ENCODE assay signal across 8 mouse cellular contexts in the genomic region with DNA sequence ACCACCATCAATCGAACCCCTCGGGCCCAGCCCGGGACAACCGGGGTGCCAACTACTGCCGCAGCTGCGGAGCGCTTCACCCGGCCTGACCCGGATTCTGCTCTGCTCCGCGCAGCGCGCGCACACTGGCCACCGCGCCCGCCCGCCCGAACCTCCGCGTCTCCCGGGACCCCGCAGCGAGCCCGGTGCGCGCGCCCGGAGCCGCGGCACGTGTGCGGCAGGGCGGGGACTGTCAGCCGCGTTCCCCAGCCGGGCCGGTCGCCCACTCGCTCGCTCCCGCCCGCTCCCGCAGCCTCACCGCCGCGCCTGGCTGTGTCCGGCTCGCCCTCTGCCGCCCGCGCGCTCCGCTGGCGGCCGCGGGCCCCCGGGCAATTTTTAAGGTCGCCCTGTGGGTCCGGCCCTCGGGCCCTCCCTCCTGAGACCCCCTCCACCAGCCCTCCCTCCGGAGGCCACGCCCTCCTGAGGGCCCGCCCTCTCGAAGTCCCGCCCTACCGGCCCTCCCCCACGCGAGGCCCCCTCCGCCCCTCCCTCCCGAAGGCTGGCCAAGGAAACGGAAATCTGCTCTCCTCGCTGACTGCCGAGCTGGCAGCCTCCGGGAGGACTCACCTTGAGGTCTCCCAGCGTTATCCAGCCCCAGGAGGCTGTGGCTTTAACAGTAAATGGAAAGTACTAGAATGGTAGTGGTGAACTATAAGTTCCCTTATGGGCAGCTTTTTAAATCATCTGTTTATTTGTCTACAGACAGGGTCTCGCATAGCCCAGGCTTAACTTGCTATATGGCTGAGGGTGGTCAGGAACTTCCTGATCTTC. TPM values are rescaled to one million over a fixed set of nuclear protein-coding genes. Genes with fewer than 3 reads are reported as not detected.
DNase-seq lines count a peak whose midpoint lies in the region; ATAC-seq and TF ChIP-seq lines count a peak whose summit lies in the region.

Gene Slc25a15 (minus strand): TSS at position 456 of the 810 bp plus-strand sequence.

- no peak for TF ChIP-seq CTCF in gastrocnemius, adult 2 months (IDR thresholded peaks at IDR 0.05)

- ATAC-seq in activated CD4-positive, CD25-positive, alpha-beta regulatory T cell, adult 4 months: peak; percentile 84
- ATAC-seq in common myeloid progenitor, adult 5-6 weeks (replicated peaks; ENCODE audit: low read depth, poor library complexity, severe bottlenecking): peak; percentile 92
- ATAC-seq in megakaryocyte-erythroid progenitor cell, adult 5-6 weeks (replicated peaks; ENCODE audit: low FRiP score, low TSS enrichment, poor library complexity, severe bottlenecking): peak; percentile 81

- H3K4me3 ChIP-seq in gastrocnemius, adult 2 months: peak within 1 kb of the TSS; percentile 96

- peak within 1 kb of the TSS; percentile 95 for H3K27ac ChIP-seq in gastrocnemius, adult 2 months

- peak; percentile 96 for DNase-seq in gastrocnemius, adult 2 months
- DNase-seq in hindlimb bud, embryonic 11.5 days (ENCODE audit: extremely low spot score, low read depth, low spot score): peak; percentile 61
- peak; percentile 73 to 94 for DNase-seq in left cerebral cortex, postnatal 10 days (ENCODE audit: extremely low spot score in 1 of 2, low spot score in 2 of 2)
- peak; percentile 90 for DNase-seq in right cerebral cortex, postnatal 25 days
- DNase-seq in urinary bladder, postnatal 4 days (ENCODE audit: low spot score in 2 of 2): peak; percentile 89 to 90

- intact Hi-C loops in gastrocnemius, adult 2 months (cut with DNase I): loop anchor here (1.0 kb wide), 1 partner anchor 13 kb away; the partner anchor contains the start of gene Mrps31
- intact Hi-C loops in left cerebral cortex, postnatal 10 days (cut with DNase I): loop anchor here (5.0 kb wide), 1 partner anchor 206 kb away; the partner anchor contains the start of gene Vps36

RNA-seq across cellular contexts. Expression of gene Slc25a15, which starts in this region (rescaled TPM):
- polyA plus RNA-seq in activated CD4-positive, CD25-positive, alpha-beta regulatory T cell, adult 4 months (2017; shearing (Covaris generic)): 1 to 10 TPM; 2.9 to 3.8 TPM
- total RNA-seq in common myeloid progenitor, adult 5-6 weeks (2017): 13.4 and 15.1 TPM in 2 replicates
- 10 to 100 TPM; 10.2 to 14.1 TPM for total RNA-seq in gastrocnemius, adult 2 months (2021)
- total RNA-seq in left cerebral cortex, postnatal 10 days (2021): 10 to 100 TPM in 1 of 2 experiments, 1 to 10 TPM in 1; 9.0 to 10.1 TPM
- 8.7 and 15.3 TPM in 2 replicates for total RNA-seq in megakaryocyte-erythroid progenitor cell, adult 5-6 weeks (2014; fragmentation: Nextera tagmentation)
- total RNA-seq in megakaryocyte-erythroid progenitor cell, adult 5-6 weeks (2017): 10.4 and 15.9 TPM in 2 replicates

Comparison
In these comparisons a context has a peak if more than half of its experiments do, and no peak if none do; other contexts are left out.
1. Peak in every context shown above with its lines: DNase-seq, ATAC-seq, H3K4me3 ChIP-seq and H3K27ac ChIP-seq.